Mouse (Mus musculus) erythroblast, embryonic 14.5 days (primary cell): ENCODE measurements around the gene Nek1. TPM values are rescaled to one million over a fixed set of nuclear protein-coding genes. Genes with fewer than 3 reads are reported as not detected.
A peak's percentile ranks its signal among the peaks of the same experiment; 100 is the strongest.
"Not testable (repeated sequence)": the region's sequence is repeated elsewhere in the genome, so short reads cannot be mapped to it uniquely, and the experiment has no call there.

Experiments
- H3K27me3 ChIP-seq: 2 replicates; pipeline ENCODE4 v1.6.1; 2012; ENCODE audit warnings: inconsistent platforms; ENCODE audit not compliant: control insufficient read depth
- H3K36me3 ChIP-seq: 2 replicates; pipeline ENCODE4 v1.6.1; 2012; ENCODE audit warnings: mild to moderate bottlenecking, inconsistent platforms; ENCODE audit not compliant: control insufficient read depth
- H3K4me1 ChIP-seq: 2 replicates; pipeline ENCODE4 v1.6.1; 2012; ENCODE audit warnings: inconsistent platforms; ENCODE audit not compliant: control insufficient read depth
- H3K4me3 ChIP-seq: replicated peaks from 2 replicates; pipeline ENCODE3; 2012; ENCODE audit warnings: moderate library complexity, mild to moderate bottlenecking, inconsistent platforms
- H3K9me3 ChIP-seq: 2 replicates; pipeline ENCODE4 v1.6.1; 2012; ENCODE audit warnings: low read length, inconsistent platforms, mixed read lengths; ENCODE audit not compliant: control insufficient read depth
- GATA1 ChIP-seq: IDR thresholded peaks from 2 replicates; pipeline ENCODE4 v1.6.1; 2012; ENCODE audit warnings: low read length, inconsistent platforms, mixed read lengths
- TAL1 ChIP-seq: IDR thresholded peaks from 3 replicates; pipeline ENCODE4 v1.6.1; 2012; ENCODE audit warnings: low read length, inconsistent platforms, mixed read lengths
- polyA plus RNA-seq: library from polyadenylated mRNA; stranded (reverse); fragments of >175 nt; gene quantifications from 2 replicates; pipeline ENCODE4 v1.2.3, GENCODE M21; 2012

Gene Nek1
- polyA plus RNA-seq, 1 experiment = 0.06 TPM

DNA sequence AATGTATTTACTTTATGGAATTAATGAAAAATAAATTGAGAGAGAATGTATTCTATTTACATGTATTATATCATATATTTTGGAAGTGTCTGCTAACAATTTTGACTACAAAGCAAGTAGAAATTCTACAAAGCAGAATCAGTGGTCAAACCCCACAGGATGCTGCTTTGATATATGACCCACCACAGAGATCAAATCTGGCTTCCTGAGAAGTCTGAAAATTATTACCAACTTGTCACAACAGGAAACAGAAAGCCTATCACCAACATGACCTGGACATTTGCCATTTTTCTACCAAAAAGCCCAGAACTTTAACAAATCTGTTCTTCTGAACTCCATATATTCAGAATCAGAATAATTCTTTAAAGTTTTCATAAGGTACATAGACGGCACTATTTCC, 11.6 kb upstream of the Nek1 start:
- Histone ChIP-seq H3K9me3 (no peaks in the 10 kb centered on the region), H3K4me3 (peak overlapping the region; percentile 100), H3K36me3 (peaks cover 23% of the 10 kb centered on the region), H3K27me3 (no peaks in the 10 kb centered on the region), H3K4me1 (peaks cover 67% of the 10 kb centered on the region)
- no peak for TF ChIP-seq GATA1
- TF ChIP-seq TAL1 = no peak

- Histone ChIP-seq H3K27me3 (no peaks in the 10 kb centered on the region), H3K36me3 (peaks cover 18% of the 10 kb centered on the region), H3K9me3 (no peaks in the 10 kb centered on the region), H3K4me3 (peak within 1 kb of the TSS; percentile 100), H3K4me1 (peaks cover 54% of the 10 kb centered on the region)
- TF ChIP-seq TAL1 = no peak
- no peak for TF ChIP-seq GATA1
These were observed 10.0 kb upstream of the Nek1 start, which contains the start of gene Clcn3 for GRCm38 (mm10) chr8:60982701-60983687. Clcn3 (minus strand) TSS chr8:60983300.

GRCm38 (mm10) chr8:60983688-60984079, 9.3 kb upstream of the Nek1 start:
- H3K9me3 ChIP-seq = no peaks in the 10 kb centered on the region
- H3K36me3 ChIP-seq = peaks cover 15% of the 10 kb centered on the region
- H3K4me1 ChIP-seq = peaks cover 48% of the 10 kb centered on the region
- peak overlapping the region; percentile 100 for H3K4me3 ChIP-seq
- no peaks in the 10 kb centered on the region for H3K27me3 ChIP-seq
- no peak for TF ChIP-seq TAL1
- TF ChIP-seq GATA1 = no peak

GRCm38 (mm10) chr8:60984260-60985010, 8.6 kb upstream of the Nek1 start:
- H3K9me3 ChIP-seq, H3K27me3 ChIP-seq: not testable (repeated sequence)
- Histone ChIP-seq H3K36me3 (peaks cover 11% of the 10 kb centered on the region), H3K4me3 (peak overlapping the region; percentile 100), H3K4me1 (peaks cover 41% of the 10 kb centered on the region)

DNA sequence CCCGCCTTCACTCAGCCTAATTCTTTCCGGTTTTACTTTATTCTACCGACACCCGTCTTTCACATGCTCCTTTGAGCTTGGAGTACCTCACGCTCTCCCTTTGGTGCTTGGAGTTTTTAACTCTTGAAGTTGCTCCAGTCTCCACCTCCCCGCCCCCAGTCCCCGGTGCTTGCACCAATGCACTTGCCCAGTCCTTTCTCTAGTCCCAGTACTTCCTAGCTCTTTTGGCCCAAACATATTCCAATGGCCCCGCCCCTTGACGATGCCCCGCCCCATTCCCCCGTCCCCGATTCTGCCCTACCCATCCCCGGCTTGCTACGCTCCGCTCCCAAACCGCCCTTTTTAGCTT, 460 bp upstream of the Nek1 start:
- peaks cover 40% of the 10 kb centered on the region for H3K4me1 ChIP-seq
- no peaks in the 10 kb centered on the region for H3K9me3 ChIP-seq
- peaks cover under 1% of the 10 kb centered on the region for H3K36me3 ChIP-seq
- peak overlapping the region; percentile 70 for H3K4me3 ChIP-seq
- TF ChIP-seq GATA1 (no peak), TAL1 (no peak)
- no peaks in the 10 kb centered on the region for H3K27me3 ChIP-seq

- Histone ChIP-seq H3K9me3 (no peaks in the 10 kb centered on the region; the same call in 1 of the 2 replicates), H3K4me1 (peaks cover 40% of the 10 kb centered on the region), H3K27me3 (no peaks in the 10 kb centered on the region), H3K36me3 (peaks cover 6% of the 10 kb centered on the region), H3K4me3 (peak overlapping the region; percentile 70)
- TF ChIP-seq TAL1 = no peak
- no peak for TF ChIP-seq GATA1
These were observed 618 bp downstream of the Nek1 start for GRCm38 (mm10) chr8:60993639-60993986.

DNA sequence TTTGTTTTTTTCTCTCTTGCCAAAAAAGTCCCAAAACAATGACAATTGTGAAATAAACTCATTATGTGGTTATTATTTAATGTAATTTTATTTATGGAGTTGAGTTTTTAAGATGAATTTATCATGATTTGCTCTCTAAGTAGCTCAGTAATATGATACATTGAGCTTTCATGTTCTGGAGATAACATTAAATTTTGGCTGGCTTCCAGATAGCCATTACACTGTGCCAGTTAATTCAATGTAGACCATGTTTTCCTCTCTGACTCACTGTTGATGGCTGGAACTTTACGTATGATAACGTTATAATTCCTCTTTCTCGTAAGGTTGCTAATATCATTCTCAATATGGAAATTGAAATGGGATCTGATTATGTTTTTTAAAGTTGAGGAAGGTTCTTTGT, 3.5 kb downstream of the Nek1 start:
- Histone ChIP-seq H3K4me3 (no peak overlapping the region), H3K36me3 (peaks cover 6% of the 10 kb centered on the region)

DNA sequence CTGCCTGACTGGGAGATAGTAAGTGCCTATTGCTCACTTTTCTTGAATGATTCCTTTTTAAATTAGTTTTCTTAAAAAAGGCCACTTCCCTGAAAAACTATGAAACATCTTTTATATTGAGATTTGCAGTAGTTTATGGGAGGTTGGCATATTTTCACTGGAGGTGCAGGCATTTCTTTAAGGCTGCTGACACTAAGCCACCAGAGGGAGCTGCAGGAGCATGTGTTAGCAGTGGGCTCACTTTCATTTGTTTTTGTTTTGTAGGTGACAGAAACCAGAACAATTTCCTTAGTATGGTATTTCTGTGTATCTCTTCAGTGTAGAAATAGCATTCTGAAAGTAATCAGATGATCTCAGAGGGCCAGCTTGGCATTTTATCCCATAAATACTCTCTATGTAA, 49.0 kb downstream of the Nek1 start:
- TF ChIP-seq TAL1 (no peak), GATA1 (no peak)
- Histone ChIP-seq H3K27me3 (no peaks in the 10 kb centered on the region), H3K4me1 (peaks cover 20% of the 10 kb centered on the region), H3K9me3 (no peaks in the 10 kb centered on the region), H3K36me3 (peaks cover 25% of the 10 kb centered on the region), H3K4me3 (no peak overlapping the region)

More for the DNA sequence above, 3.5 kb downstream of the Nek1 start:
- Histone ChIP-seq H3K9me3 (peaks cover 2% of the 10 kb centered on the region; the same call in 1 of the 2 replicates), H3K27me3 (no peaks in the 10 kb centered on the region), H3K4me1 (peaks cover 36% of the 10 kb centered on the region)
- TF ChIP-seq GATA1 (no peak), TAL1 (no peak)

DNA sequence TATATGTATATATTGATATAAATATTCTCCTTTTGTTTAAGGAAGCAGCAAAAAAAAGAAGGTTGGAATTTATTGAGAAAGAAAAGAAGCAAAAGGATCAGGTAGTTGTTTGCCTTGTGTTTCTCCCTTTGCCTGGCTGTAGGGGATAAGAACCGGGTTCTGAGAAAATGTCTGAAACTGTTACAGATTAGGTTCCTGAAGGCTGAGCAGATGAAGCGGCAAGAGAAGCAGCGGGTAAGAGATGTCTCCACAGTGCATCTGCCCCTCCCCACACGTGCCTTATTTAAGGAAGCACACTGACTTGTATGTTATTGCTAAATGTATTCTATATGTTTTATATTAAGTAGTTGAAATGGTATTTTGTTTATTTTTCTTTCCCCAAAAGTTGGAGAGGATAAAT, 50.9 kb downstream of the Nek1 start:
- peaks cover 23% of the 10 kb centered on the region for H3K36me3 ChIP-seq
- TF ChIP-seq TAL1 = no peak
- no peak for TF ChIP-seq GATA1
- H3K4me1 ChIP-seq = peaks cover 20% of the 10 kb centered on the region
- no peaks in the 10 kb centered on the region for H3K27me3 ChIP-seq
- no peaks in the 10 kb centered on the region for H3K9me3 ChIP-seq
- no peak overlapping the region for H3K4me3 ChIP-seq
